Mouse (Mus musculus): ENCODE measurements around the gene Tex13a. TPM values are rescaled to one million over a fixed set of nuclear protein-coding genes. Genes with fewer than 3 reads are reported as not detected.

Tex13a gene
- not detected for polyA plus RNA-seq (2017; shearing (Covaris generic))

DNA sequence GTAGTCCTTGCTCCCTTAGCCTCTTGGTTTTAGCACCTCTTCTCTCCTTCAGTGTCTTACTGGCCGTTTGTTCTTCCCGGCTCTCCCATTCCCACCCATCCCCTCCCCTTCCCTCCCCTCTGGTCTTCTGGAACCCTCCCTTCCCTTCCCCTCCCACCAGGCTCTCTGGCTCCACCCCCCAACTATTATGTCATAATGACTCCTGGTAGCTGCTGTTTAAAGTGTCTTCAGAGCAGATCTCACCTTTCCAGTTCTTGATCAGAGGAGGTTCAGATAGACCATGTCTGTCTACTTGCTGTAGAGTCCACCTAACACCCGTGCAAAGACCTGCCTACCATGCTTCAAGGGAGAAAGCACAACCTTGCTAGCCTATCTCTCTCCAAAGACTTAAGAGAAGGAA, at the start of gene Tex13a:
TSS of gene Tex13a (minus strand) at position 101 of the 400 bp plus-strand sequence.

All from activated CD4-positive, CD25-positive, alpha-beta regulatory T cell, adult 9 weeks (primary cell).